Mouse (Mus musculus) left cerebral cortex, postnatal 10 days (tissue): ENCODE results near the gene Sdsl. TPM values are rescaled to one million over a fixed set of nuclear protein-coding genes. Genes with fewer than 3 reads are reported as not detected.

ENCODE experiments used
- DNase-seq, 2 experiments: peaks; one replicate each; pipeline ENCODE4 v3.0.0; 2021 to 2022; ENCODE audit warnings: low spot score in 2 of 2, mixed read lengths in 1 of 2; ENCODE audit errors: extremely low spot score in 1 of 2
- intact Hi-C: fragments of 180-260 bp; cut with DNase I; formaldehyde crosslinking; loops from one replicate; pipeline ENCODE4 v1.15.1; 2025
- total RNA-seq, 2 experiments: library from RNA; stranded (reverse); gene quantifications; 2 replicates each; pipeline ENCODE4 v1.2.3; 2021

Gene Sdsl
- total RNA-seq, 2 experiments from 2014 or later = 5.0 to 5.3 TPM

GRCm38 (mm10) chr5:120497071-120497470 lies 24.5 kb upstream of the Sdsl start:
- DNase-seq = no peak
- intact Hi-C loops = no loop called here

- intact Hi-C loops = no loop called here
Observed at GRCm38 (mm10) chr5:120495703-120496226, 23.2 kb upstream of the Sdsl start.

GRCm38 (mm10) chr5:120495064-120495702 lies 22.6 kb upstream of the Sdsl start:
- no peak for DNase-seq
- intact Hi-C loops = no loop called here

More at GRCm38 (mm10) chr5:120495703-120496226, 23.2 kb upstream of the Sdsl start:
- no peak for DNase-seq

- no peak for DNase-seq
- intact Hi-C loops = no loop called here
Observed at GRCm38 (mm10) chr5:120493873-120494395, 21.3 kb upstream of the Sdsl start.

- intact Hi-C loops = no loop called here
- no peak for DNase-seq
Observed at GRCm38 (mm10) chr5:120493440-120493839, 20.8 kb upstream of the Sdsl start.

GRCm38 (mm10) chr5:120492437-120492836 lies 19.8 kb upstream of the Sdsl start:
- intact Hi-C loops = no loop called here
- DNase-seq = peak in 1 of 2 experiments; percentile 62

- intact Hi-C loops = no loop called here
- DNase-seq = peak; percentile 41 to 57
Observed at GRCm38 (mm10) chr5:120490679-120491192, 18.1 kb upstream of the Sdsl start.

- no peak for DNase-seq
- intact Hi-C loops = no loop called here
Observed at GRCm38 (mm10) chr5:120487844-120488243, 15.2 kb upstream of the Sdsl start.

- peak in 1 of 2 experiments; percentile 46 for DNase-seq
- intact Hi-C loops = no loop called here
Observed at GRCm38 (mm10) chr5:120483399-120483798, 10.8 kb upstream of the Sdsl start.

GRCm38 (mm10) chr5:120481205-120481604 lies 8.6 kb upstream of the Sdsl start:
- DNase-seq = no peak
- intact Hi-C loops = no loop called here

GRCm38 (mm10) chr5:120479538-120479937 lies 6.9 kb upstream of the Sdsl start:
- DNase-seq = no peak
- intact Hi-C loops = no loop called here

GRCm38 (mm10) chr5:120477993-120478392 lies 5.4 kb upstream of the Sdsl start:
- intact Hi-C loops = no loop called here

GRCm38 (mm10) chr5:120476296-120476695 lies 3.7 kb upstream of the Sdsl start, which contains the start of gene Sds:
Gene Sds, plus strand, starts transcription at chr5:120476526.
- intact Hi-C loops = no loop called here
- no peak for DNase-seq

More at GRCm38 (mm10) chr5:120477993-120478392, 5.4 kb upstream of the Sdsl start:
- DNase-seq = no peak

- DNase-seq = peak in 1 of 2 experiments; percentile 20
- intact Hi-C loops = no loop called here
Observed at GRCm38 (mm10) chr5:120475861-120476260, 3.3 kb upstream of the Sdsl start.

- intact Hi-C loops = no loop called here
- DNase-seq = no peak
Observed at GRCm38 (mm10) chr5:120473361-120473760, 751 bp upstream of the Sdsl start.

GRCm38 (mm10) chr5:120471538-120471937 lies 1.1 kb downstream of the Sdsl start:
- DNase-seq = no peak
- intact Hi-C loops = no loop called here

- intact Hi-C loops = no loop called here
Observed at GRCm38 (mm10) chr5:120468830-120469229, 3.8 kb downstream of the Sdsl start.

GRCm38 (mm10) chr5:120468336-120468735 lies 4.3 kb downstream of the Sdsl start:
- DNase-seq = no peak
- intact Hi-C loops = no loop called here

More at GRCm38 (mm10) chr5:120468830-120469229, 3.8 kb downstream of the Sdsl start:
- no peak for DNase-seq

- intact Hi-C loops = no loop called here
- no peak for DNase-seq
Observed at GRCm38 (mm10) chr5:120467026-120467425, 5.6 kb downstream of the Sdsl start.

- intact Hi-C loops = no loop called here
- no peak for DNase-seq
Observed at GRCm38 (mm10) chr5:120465860-120466259, 6.8 kb downstream of the Sdsl start.
